Mouse (Mus musculus): ENCODE data around the gene Fubp1. TPM values are rescaled to one million over a fixed set of nuclear protein-coding genes. Genes with fewer than 3 reads are reported as not detected.
"Not testable (repeated sequence)": the region's sequence is repeated elsewhere in the genome, so short reads cannot be mapped to it uniquely, and the experiment has no call there.

Gene Fubp1
- polyA plus RNA-seq, 1 experiment from 2014 or later = 53.0 TPM

GRCm38 (mm10) chr3:152250487-152250886, 40.3 kb downstream of the Fubp1 start:
- Histone ChIP-seq H3K4me3 (ENCODE audit: low read depth, low read length) (no peak overlapping the region), H3K36me3 (ENCODE audit: control insufficient read depth, insufficient read depth) (no peaks in the 10 kb centered on the region), H3K9ac (ENCODE audit: low read depth, low read length) (no peak overlapping the region), H3K9me3 (replicated peaks; ENCODE audit: control insufficient read depth, low read length) (no peaks in the 10 kb centered on the region), H3K27ac (ENCODE audit: low read length) (no peak overlapping the region), H3K4me2 (ENCODE audit: low read depth, low read length) (no peak overlapping the region), H3K27me3 (ENCODE audit: control insufficient read depth, insufficient read depth, low read depth, low read length) (no peaks in the 10 kb centered on the region), H3K4me1 (ENCODE audit: control insufficient read depth, low read depth, low read length) (no peaks in the 10 kb centered on the region)
- peak; percentile 48; the same call in 1 of the 2 replicates for ATAC-seq (ENCODE audit: low read depth)
- WGBS (ENCODE audit: insufficient replicate concordance) = 65% methylated on average over 1 of the region's 1 CpGs

GRCm38 (mm10) chr3:152257528-152257927, 47.3 kb downstream of the Fubp1 start:
- Histone ChIP-seq H3K4me3 (ENCODE audit: low read depth, low read length) (no peak overlapping the region), H3K27ac (ENCODE audit: low read length) (no peak overlapping the region), H3K27me3 (ENCODE audit: control insufficient read depth, insufficient read depth, low read depth, low read length) (peaks cover 3% of the 10 kb centered on the region), H3K4me2 (ENCODE audit: low read depth, low read length) (no peak overlapping the region), H3K36me3 (ENCODE audit: control insufficient read depth, insufficient read depth) (no peaks in the 10 kb centered on the region), H3K9me3 (replicated peaks; ENCODE audit: control insufficient read depth, low read length) (no peaks in the 10 kb centered on the region), H3K4me1 (ENCODE audit: control insufficient read depth, low read depth, low read length) (peaks cover 4% of the 10 kb centered on the region), H3K9ac (ENCODE audit: low read depth, low read length) (no peak overlapping the region)
- ATAC-seq (ENCODE audit: low read depth) = no peak
- WGBS (ENCODE audit: insufficient replicate concordance) = 69% methylated on average over 3 of the region's 3 CpGs

- 20% methylated on average over 7 of the region's 9 CpGs for WGBS (ENCODE audit: insufficient replicate concordance)
- H3K27ac ChIP-seq (ENCODE audit: low read length); H3K9me3 ChIP-seq (replicated peaks; ENCODE audit: control insufficient read depth, low read length); H3K9ac ChIP-seq (ENCODE audit: low read depth, low read length); H3K4me2 ChIP-seq (ENCODE audit: low read depth, low read length); ATAC-seq (ENCODE audit: low read depth); H3K36me3 ChIP-seq (ENCODE audit: control insufficient read depth, insufficient read depth); H3K4me1 ChIP-seq (ENCODE audit: control insufficient read depth, low read depth, low read length); H3K4me3 ChIP-seq (ENCODE audit: low read depth, low read length): not testable (repeated sequence)
- peaks cover 19% of the 10 kb centered on the region for H3K27me3 ChIP-seq (ENCODE audit: control insufficient read depth, insufficient read depth, low read depth, low read length)
Measured at GRCm38 (mm10) chr3:152259409-152259808, 49.2 kb downstream of the Fubp1 start.

GRCm38 (mm10) chr3:152260362-152260761, 50.1 kb downstream of the Fubp1 start:
- H3K4me3 ChIP-seq (ENCODE audit: low read depth, low read length) = no peak overlapping the region
- no peak overlapping the region for H3K27ac ChIP-seq (ENCODE audit: low read length)
- H3K4me2 ChIP-seq (ENCODE audit: low read depth, low read length) = no peak overlapping the region
- H3K27me3 ChIP-seq (ENCODE audit: control insufficient read depth, insufficient read depth, low read depth, low read length) = peaks cover 29% of the 10 kb centered on the region
- ATAC-seq (ENCODE audit: low read depth) = no peak
- H3K4me1 ChIP-seq (ENCODE audit: control insufficient read depth, low read depth, low read length) = peaks cover 6% of the 10 kb centered on the region
- no peaks in the 10 kb centered on the region for H3K36me3 ChIP-seq (ENCODE audit: control insufficient read depth, insufficient read depth)
- no peaks in the 10 kb centered on the region for H3K9me3 ChIP-seq (replicated peaks; ENCODE audit: control insufficient read depth, low read length)
- no peak overlapping the region for H3K9ac ChIP-seq (ENCODE audit: low read depth, low read length)
- 80% methylated on average over 1 of the region's 1 CpGs for WGBS (ENCODE audit: insufficient replicate concordance)

GRCm38 (mm10) chr3:152261436-152261835, 51.2 kb downstream of the Fubp1 start:
- no peaks in the 10 kb centered on the region for H3K36me3 ChIP-seq (ENCODE audit: control insufficient read depth, insufficient read depth)
- H3K9ac ChIP-seq (ENCODE audit: low read depth, low read length) = no peak overlapping the region
- 28% methylated on average over 8 of the region's 8 CpGs for WGBS (ENCODE audit: insufficient replicate concordance)
- H3K4me3 ChIP-seq (ENCODE audit: low read depth, low read length) = no peak overlapping the region
- peaks cover 6% of the 10 kb centered on the region for H3K4me1 ChIP-seq (ENCODE audit: control insufficient read depth, low read depth, low read length)
- peaks cover 40% of the 10 kb centered on the region for H3K27me3 ChIP-seq (ENCODE audit: control insufficient read depth, insufficient read depth, low read depth, low read length)
- no peaks in the 10 kb centered on the region for H3K9me3 ChIP-seq (replicated peaks; ENCODE audit: control insufficient read depth, low read length)
- ATAC-seq (ENCODE audit: low read depth) = no peak
- H3K27ac ChIP-seq (ENCODE audit: low read length) = no peak overlapping the region
- 0 out of 2 replicates have a peak overlapping the region, but pooled peaks have one; percentile 5 for H3K4me2 ChIP-seq (ENCODE audit: low read depth, low read length)

- WGBS (ENCODE audit: insufficient replicate concordance) = 14% methylated on average over 8 of the region's 8 CpGs
- ATAC-seq (ENCODE audit: low read depth) = no peak; the same call in 1 of the 2 replicates
- H3K4me3 ChIP-seq (ENCODE audit: low read depth, low read length) = no peak overlapping the region
Measured at GRCm38 (mm10) chr3:152261948-152262347, 51.7 kb downstream of the Fubp1 start.

GRCm38 (mm10) chr3:152264374-152264773, 54.2 kb downstream of the Fubp1 start:
- H3K27me3 ChIP-seq (ENCODE audit: control insufficient read depth, insufficient read depth, low read depth, low read length) = peaks cover 59% of the 10 kb centered on the region
- 52% methylated on average over 10 of the region's 10 CpGs for WGBS (ENCODE audit: insufficient replicate concordance)
- H3K9ac ChIP-seq (ENCODE audit: low read depth, low read length) = no peak overlapping the region

More at GRCm38 (mm10) chr3:152261948-152262347, 51.7 kb downstream of the Fubp1 start:
- H3K27me3 ChIP-seq (ENCODE audit: control insufficient read depth, insufficient read depth, low read depth, low read length) = peaks cover 45% of the 10 kb centered on the region
- H3K36me3 ChIP-seq (ENCODE audit: control insufficient read depth, insufficient read depth) = no peaks in the 10 kb centered on the region
- H3K4me1 ChIP-seq (ENCODE audit: control insufficient read depth, low read depth, low read length) = peaks cover 6% of the 10 kb centered on the region
- no peak overlapping the region for H3K27ac ChIP-seq (ENCODE audit: low read length)
- no peak overlapping the region for H3K9ac ChIP-seq (ENCODE audit: low read depth, low read length)
- H3K4me2 ChIP-seq (ENCODE audit: low read depth, low read length) = no peak overlapping the region
- no peaks in the 10 kb centered on the region for H3K9me3 ChIP-seq (replicated peaks; ENCODE audit: control insufficient read depth, low read length)

GRCm38 (mm10) chr3:152264830-152265229, 54.6 kb downstream of the Fubp1 start:
- Histone ChIP-seq H3K9me3 (replicated peaks; ENCODE audit: control insufficient read depth, low read length) (no peaks in the 10 kb centered on the region), H3K4me2 (ENCODE audit: low read depth, low read length) (peak overlapping the region; percentile 62; the same call in 1 of the 2 replicates), H3K27ac (ENCODE audit: low read length) (no peak overlapping the region), H3K9ac (ENCODE audit: low read depth, low read length) (no peak overlapping the region), H3K4me1 (ENCODE audit: control insufficient read depth, low read depth, low read length) (peaks cover 6% of the 10 kb centered on the region), H3K4me3 (ENCODE audit: low read depth, low read length) (no peak overlapping the region), H3K36me3 (ENCODE audit: control insufficient read depth, insufficient read depth) (no peaks in the 10 kb centered on the region), H3K27me3 (ENCODE audit: control insufficient read depth, insufficient read depth, low read depth, low read length) (peaks cover 56% of the 10 kb centered on the region)
- no peak for ATAC-seq (ENCODE audit: low read depth)
- WGBS (ENCODE audit: insufficient replicate concordance) = 51% methylated on average over 12 of the region's 12 CpGs

More at GRCm38 (mm10) chr3:152264374-152264773, 54.2 kb downstream of the Fubp1 start:
- Histone ChIP-seq H3K36me3 (ENCODE audit: control insufficient read depth, insufficient read depth) (no peaks in the 10 kb centered on the region), H3K4me2 (ENCODE audit: low read depth, low read length) (no peak overlapping the region), H3K4me1 (ENCODE audit: control insufficient read depth, low read depth, low read length) (peaks cover 6% of the 10 kb centered on the region), H3K4me3 (ENCODE audit: low read depth, low read length) (no peak overlapping the region), H3K9me3 (replicated peaks; ENCODE audit: control insufficient read depth, low read length) (no peaks in the 10 kb centered on the region), H3K27ac (ENCODE audit: low read length) (no peak overlapping the region)
- ATAC-seq (ENCODE audit: low read depth) = no peak

- Histone ChIP-seq H3K4me3 (ENCODE audit: low read depth, low read length) (peak overlapping the region; percentile 60), H3K4me1 (ENCODE audit: control insufficient read depth, low read depth, low read length) (peaks cover 6% of the 10 kb centered on the region), H3K4me2 (ENCODE audit: low read depth, low read length) (peak overlapping the region; percentile 62), H3K9ac (ENCODE audit: low read depth, low read length) (peak overlapping the region; percentile 54), H3K27me3 (ENCODE audit: control insufficient read depth, insufficient read depth, low read depth, low read length) (peaks cover 56% of the 10 kb centered on the region), H3K36me3 (ENCODE audit: control insufficient read depth, insufficient read depth) (no peaks in the 10 kb centered on the region), H3K27ac (ENCODE audit: low read length) (no peak overlapping the region), H3K9me3 (replicated peaks; ENCODE audit: control insufficient read depth, low read length) (no peaks in the 10 kb centered on the region)
- 1% methylated on average over 57 of the region's 63 CpGs for whole genome bisulfite sequencing (ENCODE audit: insufficient replicate concordance)
- ATAC-seq (ENCODE audit: low read depth) = peak; percentile 58
Measured at GRCm38 (mm10) chr3:152265351-152266035, 55.3 kb downstream of the Fubp1 start.

Data from liver, embryonic 16.5 days (tissue).